Mouse (Mus musculus) kidney, adult 18-20 months (tissue): ENCODE data around the gene AI413582.

ENCODE experiments used
- DNase-seq: peaks from one replicate; pipeline ENCODE4 v3.0.0; 2021

AI413582 gene

DNA sequence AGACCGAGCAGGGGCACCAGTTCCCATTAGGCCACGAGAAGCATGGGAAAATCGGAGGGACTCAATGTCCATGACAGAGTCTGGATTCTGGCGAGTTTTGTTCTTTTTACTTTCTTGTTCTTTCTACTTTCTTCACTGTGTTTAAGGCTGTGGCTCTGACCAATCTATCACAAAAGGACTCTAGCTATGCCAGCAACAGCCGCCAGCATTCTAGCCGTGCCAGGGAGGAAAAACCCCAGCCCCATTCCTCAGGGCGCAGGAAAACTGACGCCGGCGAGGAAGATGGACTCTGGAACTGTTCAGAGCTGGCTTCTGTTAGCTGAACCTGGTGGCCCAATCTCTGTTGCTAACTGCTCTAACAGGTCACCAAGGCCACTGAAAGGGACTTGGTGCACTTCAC is 12.9 kb upstream of the AI413582 start:
- no peak for DNase-seq

- no peak for DNase-seq
Measured at GRCm38 (mm10) chr17:27577468-27577867, 11.9 kb upstream of the AI413582 start.

DNA sequence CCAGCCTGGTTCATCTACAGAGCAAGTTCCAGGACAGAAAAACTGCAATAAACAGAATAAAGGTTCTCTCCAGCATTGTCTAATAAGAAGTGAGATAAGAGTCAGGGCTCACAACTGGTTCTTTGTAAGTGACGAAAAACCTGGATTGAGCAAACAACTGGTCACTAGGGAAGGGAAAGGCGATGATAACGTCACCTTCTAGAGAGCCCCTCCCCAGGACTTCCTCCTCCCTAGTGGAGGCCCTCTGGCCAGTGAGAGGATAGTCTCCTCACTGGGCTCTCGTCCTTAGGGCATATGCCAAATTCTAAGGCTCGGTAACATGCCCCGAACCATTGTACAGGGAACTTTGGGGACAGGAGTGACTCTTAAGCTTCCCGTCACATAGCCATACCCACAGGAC is 10.5 kb upstream of the AI413582 start:
- no peak for DNase-seq

GRCm38 (mm10) chr17:27575116-27575776 is 9.7 kb upstream of the AI413582 start:
- DNase-seq = no peak

DNA sequence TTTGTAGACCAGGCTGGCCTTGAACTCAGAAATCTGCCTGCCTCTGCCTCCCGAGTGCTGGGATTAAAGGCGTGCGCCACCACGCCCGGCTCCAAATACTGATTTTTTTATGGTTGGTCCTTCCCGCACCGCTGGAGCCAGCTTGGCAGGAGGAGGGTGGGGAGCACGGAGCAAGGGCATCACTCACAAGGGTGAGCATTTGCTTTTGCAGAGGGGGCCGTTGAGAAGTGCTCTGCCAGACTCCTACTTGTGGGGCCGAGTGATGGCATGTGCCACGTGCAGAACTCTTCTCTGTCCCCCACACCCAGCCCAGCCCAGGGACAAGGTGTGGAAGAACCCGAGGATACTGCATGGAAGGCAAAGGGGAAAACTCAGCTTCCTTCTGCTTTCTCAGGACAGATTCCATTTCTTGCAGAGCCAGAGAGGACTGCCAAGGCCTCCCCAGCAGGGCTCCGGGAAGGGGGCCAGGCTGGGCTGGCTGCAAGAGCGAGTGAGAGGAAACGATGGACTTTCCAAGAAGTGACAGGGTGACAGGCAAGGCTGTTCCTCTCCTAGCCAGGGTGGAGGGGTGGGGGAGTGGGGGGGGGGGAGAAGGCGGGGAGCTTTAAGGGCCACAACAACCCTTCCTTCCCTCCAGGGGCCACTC is 9.0 kb upstream of the AI413582 start:
- DNase-seq = peak; percentile 57

DNA sequence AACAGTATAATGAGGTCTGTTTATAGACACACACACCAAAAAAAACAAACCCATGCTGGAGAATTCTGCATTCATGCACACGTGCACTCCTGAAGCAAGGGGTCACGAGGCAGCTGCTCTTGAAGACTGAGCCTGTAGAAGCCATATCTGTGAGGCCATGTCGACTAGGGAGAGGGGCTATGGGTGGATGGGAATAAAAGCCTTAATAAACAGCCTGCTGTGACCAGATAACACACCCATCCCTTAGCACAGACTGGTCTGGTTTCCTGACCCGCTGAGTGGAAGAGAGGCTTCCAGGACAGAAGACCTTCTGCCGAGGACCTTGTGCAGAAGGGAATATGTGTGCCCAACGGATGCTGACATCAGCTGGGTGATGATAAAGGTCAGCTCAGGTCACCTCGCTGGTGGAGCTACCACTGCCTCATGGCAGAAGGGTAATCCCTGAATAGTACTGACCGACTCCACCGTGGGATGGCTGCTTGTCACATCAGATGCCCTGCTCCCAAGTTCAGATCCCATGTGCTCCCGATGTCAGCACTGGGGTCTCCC is 8.3 kb upstream of the AI413582 start:
- no peak for DNase-seq

DNA sequence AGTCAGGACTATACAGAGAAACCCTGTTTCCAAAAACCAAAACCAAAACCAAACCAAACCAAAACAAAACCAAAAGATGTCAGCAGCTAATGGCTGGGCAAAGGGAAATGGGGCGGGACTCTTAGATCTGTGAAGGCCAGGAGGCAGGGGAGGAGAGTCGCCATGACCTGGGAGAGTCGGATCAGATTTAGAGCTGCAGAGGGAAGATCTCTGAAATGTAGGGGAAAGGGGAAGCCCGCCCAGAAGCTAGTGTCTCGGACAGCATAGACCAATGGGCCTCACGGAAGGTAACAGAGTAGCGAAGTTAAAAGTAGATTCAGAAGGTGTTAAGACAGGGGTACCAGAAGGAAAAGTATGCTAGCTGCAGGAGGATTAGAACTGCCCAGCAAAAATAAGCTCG is 5.8 kb upstream of the AI413582 start:
- DNase-seq = no peak

DNA sequence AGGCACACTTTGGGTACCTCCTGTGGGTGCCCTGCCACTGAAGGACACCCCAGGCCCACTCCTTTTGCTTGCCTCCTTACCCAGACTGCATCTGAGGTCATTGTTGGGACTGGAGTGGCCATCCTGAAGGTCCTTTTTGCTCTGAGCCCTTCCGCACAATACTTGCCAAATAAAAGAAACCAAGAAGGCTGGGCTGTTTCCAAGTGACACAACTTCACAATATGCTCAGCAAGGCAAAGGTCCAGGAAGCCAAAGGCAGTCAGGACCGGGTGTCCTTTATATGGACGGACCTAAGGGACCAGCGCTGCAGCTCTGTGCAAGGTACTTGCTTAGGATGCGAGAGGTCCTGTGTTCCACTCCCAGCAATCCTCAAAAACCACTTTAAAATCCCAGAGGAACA is 2.7 kb upstream of the AI413582 start:
- no peak for DNase-seq

GRCm38 (mm10) chr17:27565942-27566267 is 349 bp upstream of the AI413582 start:
- DNase-seq = no peak

GRCm38 (mm10) chr17:27564391-27565162 is 979 bp downstream of the AI413582 start:
- DNase-seq = peak; percentile 32

DNA sequence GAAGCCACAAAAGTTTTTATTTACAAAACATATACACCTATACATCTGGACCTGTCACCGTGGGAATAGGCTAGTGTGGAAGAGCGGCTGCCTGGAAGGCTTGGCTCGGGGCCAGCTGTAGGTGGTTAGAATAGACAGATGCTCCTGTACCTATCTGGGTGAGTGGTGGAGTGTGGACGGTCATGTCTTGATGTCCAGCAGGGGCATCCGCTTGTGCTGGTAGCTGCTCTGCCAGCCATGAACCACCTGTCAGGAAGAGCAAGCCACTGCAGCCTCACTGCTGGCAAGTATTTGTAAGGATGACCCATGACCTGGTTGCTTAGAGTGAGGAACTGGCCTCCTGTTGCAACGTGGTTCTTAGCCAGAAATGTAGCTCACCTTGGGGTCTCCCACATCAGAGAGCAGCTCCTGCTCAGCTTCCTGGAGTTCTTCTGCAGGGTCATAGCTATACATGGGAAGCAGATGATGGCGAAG is 1.7 kb downstream of the AI413582 start:
- DNase-seq = no peak

GRCm38 (mm10) chr17:27561809-27562526 is 3.6 kb downstream of the AI413582 start:
- DNase-seq = no peak

- no peak for DNase-seq
Measured at GRCm38 (mm10) chr17:27560926-27561480, 4.6 kb downstream of the AI413582 start.

DNA sequence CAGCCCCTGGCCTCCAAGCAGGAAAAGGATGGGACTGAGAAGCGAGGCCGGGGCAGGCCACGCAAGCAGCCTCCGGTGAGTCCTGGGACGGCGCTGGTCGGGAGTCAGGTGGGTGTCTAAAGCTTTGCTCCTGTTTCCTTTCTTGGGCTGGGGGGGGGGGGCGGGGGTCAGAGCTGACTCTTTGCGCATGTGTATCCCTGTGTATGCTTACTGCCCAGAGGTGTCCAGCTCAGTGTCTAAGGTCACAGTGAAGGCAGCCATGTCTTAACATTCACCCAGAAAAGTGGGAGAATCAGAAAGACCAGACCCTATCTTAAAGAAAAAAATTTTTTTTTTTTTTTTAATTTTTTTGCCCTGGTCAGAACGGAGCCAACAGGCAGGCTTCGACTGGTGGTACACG is 6.0 kb downstream of the AI413582 start:
- DNase-seq = no peak

DNA sequence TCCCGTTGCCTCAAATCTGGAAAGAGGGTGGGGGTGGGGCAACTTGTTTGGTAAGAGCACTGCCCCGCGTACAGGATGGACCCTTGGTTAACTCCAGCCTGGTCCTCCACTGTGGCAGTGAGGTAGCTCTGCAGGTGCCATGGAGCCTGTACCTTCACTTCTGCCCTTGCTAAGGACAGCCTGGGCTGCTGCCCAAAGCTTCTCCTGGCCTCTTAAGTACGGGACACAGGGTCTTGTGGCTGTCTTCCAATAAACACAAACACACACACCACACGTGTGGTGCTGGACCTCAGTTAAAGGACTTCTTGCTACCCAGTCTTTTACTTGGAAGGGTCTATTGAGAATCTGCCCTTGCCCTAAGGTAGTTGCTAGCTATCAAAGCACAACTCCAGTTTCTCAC is 6.7 kb downstream of the AI413582 start:
- no peak for DNase-seq

DNA sequence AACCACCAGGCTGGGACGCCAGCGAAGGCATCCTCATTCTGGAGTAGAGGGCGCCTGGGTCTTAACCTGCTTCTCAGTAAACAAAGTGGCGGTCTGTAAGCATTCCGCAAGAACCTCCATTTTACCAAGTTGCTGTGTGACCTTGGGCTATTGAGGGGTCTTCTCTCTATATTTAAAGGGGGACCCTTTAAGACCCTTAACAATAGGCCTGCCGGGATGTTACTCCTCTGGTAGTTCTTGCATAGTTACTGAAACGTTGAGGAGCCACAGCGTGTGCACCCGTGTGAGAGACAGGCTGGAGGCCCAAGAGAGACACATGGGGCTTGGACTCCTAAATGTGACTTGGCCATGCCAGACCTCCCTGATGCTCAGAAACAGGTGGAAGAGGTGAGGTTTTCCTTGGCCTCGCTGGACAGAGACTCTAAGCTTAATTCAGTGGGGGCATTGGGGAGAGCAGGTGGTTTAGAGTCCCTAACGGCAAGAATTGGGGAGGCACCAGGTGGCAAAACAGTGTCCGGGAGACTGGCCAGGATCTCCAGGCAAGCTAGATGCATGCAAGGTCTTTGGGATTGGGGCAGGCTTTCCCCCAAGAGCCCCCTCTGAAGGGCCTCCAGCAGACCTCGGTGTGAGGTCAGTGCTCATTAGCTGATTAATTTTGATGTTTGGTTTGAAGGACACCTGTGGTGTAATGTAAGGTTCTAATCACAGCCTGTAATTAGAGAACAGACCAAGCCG is 7.5 kb downstream of the AI413582 start:
- no peak for DNase-seq

- peak; percentile 32 for DNase-seq
Measured at GRCm38 (mm10) chr17:27557181-27557926, 8.2 kb downstream of the AI413582 start.

DNA sequence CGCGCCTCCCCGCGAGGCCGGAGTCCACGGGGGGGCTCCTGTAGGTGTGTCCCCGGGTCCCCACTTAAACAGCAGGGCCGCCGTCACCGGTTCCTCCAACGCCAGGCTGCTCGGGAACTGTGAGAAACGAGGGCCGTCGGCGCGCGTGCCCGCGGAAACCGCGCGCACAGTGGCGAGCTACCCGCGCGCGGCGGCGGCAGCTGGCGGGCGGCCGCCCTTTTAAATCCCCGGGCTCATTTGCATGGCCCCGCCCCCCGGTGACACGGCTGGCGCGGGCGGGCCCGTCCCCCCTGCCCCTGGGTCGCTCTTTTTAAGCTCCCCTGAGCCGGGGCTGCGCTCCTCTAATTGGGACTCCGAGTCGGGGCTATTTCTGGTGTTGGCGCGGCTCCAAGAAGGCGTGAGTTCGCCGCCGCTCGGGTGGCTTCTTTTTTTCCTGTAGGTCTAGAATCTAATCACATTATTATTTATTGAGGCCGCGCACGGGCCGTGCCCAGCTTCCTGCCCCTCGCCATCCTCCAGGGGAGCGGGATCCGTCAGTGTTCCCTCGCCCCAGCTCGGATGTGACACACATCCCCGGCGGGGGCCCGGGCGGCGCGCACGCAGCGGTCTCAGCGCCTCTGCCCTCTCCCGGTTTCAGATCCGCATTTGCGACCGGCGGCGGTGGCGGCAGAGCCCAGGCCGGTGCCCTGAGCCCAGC is 9.1 kb downstream of the AI413582 start, which contains the start of gene Hmga1:
TSS of gene Hmga1 (plus strand) at position 183 of the 697 bp plus-strand sequence.
- peak; percentile 88 for DNase-seq

- DNase-seq = peak; percentile 66
Measured at GRCm38 (mm10) chr17:27555512-27556172, 9.9 kb downstream of the AI413582 start.

- peak; percentile 28 for DNase-seq
Measured at GRCm38 (mm10) chr17:27555075-27555511, 10.5 kb downstream of the AI413582 start.
